Mouse (Mus musculus) heart, embryonic 10.5 days (tissue): ENCODE measurements around the gene Cenpt. TPM values are rescaled to one million over a fixed set of nuclear protein-coding genes. Genes with fewer than 3 reads are reported as not detected.

Experiments
- DNase-seq: peaks from one replicate; pipeline ENCODE4 v3.0.0-alpha.2; 2017; ENCODE audit warnings: low spot score
- H3K27ac ChIP-seq: fragments of 300-500 bp; sonication (generic); 2 replicates; pipeline ENCODE4 v1.5.1; 2016; ENCODE audit warnings: mild to moderate bottlenecking
- H3K27me3 ChIP-seq: fragments of 300-500 bp; sonication (generic); 2 replicates; pipeline ENCODE4 v1.6.1; 2016; ENCODE audit warnings: mild to moderate bottlenecking; ENCODE audit not compliant: poor library complexity, insufficient read depth, severe bottlenecking
- H3K36me3 ChIP-seq: fragments of 300-500 bp; sonication (generic); 2 replicates; pipeline ENCODE4 v1.6.1; 2016; ENCODE audit warnings: mild to moderate bottlenecking, moderate library complexity
- H3K4me1 ChIP-seq: fragments of 300-500 bp; sonication (generic); 2 replicates; pipeline ENCODE4 v1.6.1; 2016; ENCODE audit warnings: mild to moderate bottlenecking
- H3K4me3 ChIP-seq: fragments of 300-500 bp; sonication (generic); 2 replicates; pipeline ENCODE4 v1.5.1; 2016; ENCODE audit warnings: mild to moderate bottlenecking, moderate library complexity
- H3K9me3 ChIP-seq: fragments of 300-500 bp; sonication (generic); 2 replicates; pipeline ENCODE4 v1.6.1; 2016; ENCODE audit warnings: mild to moderate bottlenecking, moderate library complexity
- WGBS: fragments of 180-500 bp; shearing (Covaris S2); methylation state at CpG from one replicate; pipeline ENCODE4 v1.1.7; 2016; 5-methylcytosine and 5-hydroxymethylcytosine counted together
- polyA plus RNA-seq: library from polyadenylated mRNA; unstranded; fragments of >200 nt; fragmentation: Nextera tagmentation; extraction: Ambion mirVana; gene quantifications from 2 replicates; pipeline ENCODE4 v1.2.1, GENCODE M21; 2016

Gene Cenpt
- polyA plus RNA-seq, 1 experiment from 2014 or later: 55.2 TPM

DNA sequence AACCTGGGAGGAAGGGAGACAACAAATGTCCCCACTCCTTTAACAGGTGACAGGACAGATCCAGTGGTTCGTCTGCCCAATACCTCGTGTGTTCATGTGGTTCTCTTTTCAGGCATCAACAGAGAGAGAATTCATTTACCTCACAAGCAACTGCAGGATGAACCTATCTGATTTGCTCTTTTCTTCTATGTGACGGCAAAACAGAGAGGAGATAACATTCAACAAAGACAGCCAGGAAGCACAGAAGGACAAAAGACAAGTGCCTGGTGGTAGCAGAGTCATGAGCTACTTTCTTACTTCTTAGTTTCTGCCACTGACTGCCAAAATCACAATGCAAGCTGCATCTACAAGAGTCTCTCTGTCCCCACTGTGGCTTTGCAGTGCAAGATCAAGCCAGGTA lies 41.5 kb downstream of the Cenpt start:
- Histone ChIP-seq H3K36me3 (peaks cover 20% of the 10 kb centered on the region; the same call in 1 of the 2 replicates), H3K27me3 (no peaks in the 10 kb centered on the region), H3K4me1 (peaks cover 12% of the 10 kb centered on the region), H3K9me3 (no peaks in the 10 kb centered on the region), H3K27ac (no peak overlapping the region), H3K4me3 (no peak overlapping the region)
- no peak for DNase-seq
- WGBS: 64% methylated on average over 3 of the region's 3 CpGs

DNA sequence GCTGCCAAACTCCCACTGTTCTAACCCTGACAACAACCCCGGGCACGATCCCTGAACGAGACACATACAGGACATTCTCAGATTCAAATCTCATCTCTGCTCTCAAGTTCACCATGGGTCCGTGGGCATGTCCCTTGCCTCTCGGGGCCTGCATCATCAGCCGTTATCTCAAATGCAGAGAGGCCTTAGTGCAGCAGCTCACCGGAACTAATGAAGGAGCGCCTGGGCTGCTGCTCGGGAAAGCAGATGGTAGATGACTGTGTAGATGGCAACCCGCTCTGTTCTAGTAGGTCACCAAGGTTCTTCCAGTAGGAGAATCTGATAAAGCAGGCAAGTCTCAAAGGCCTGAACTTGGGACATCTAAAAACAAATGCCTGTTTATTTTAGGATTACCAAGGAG lies 42.0 kb downstream of the Cenpt start:
- H3K4me1 ChIP-seq: peaks cover 12% of the 10 kb centered on the region
- DNase-seq: no peak
- no peaks in the 10 kb centered on the region for H3K27me3 ChIP-seq
- no peak overlapping the region for H3K4me3 ChIP-seq
- 73% methylated on average over 10 of the region's 10 CpGs for WGBS
- no peak overlapping the region for H3K27ac ChIP-seq
- H3K9me3 ChIP-seq: no peaks in the 10 kb centered on the region
- peaks cover 20% of the 10 kb centered on the region; the same call in 1 of the 2 replicates for H3K36me3 ChIP-seq

DNA sequence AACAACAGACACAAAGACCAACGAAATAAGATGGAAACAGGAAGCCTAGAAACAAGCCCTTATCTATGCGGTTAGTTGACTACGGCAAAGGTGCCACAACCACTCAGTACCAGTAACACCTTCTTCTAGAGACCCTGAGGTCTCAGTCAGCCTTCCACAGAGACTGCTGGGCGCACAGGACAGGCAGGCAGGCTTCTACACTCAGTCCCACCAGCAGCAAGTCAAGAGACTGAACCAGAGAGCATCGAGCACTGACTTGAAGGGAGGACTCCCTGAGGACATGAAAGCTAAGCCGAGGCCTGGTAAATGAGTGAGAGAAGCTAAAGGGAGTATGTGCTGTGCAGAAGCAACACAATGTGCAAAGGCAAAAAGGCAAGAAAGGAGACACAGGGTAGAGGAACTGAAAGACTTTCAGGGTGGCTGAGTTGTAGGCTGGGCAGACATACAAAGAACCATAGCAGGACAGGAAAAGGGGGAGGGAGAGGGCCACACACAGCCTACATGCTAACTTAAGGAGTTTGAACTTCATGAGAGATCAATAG lies 42.8 kb downstream of the Cenpt start:
- Histone ChIP-seq H3K9me3 (no peaks in the 10 kb centered on the region), H3K4me1 (peaks cover 12% of the 10 kb centered on the region), H3K27ac (peak overlapping the region; percentile 57; the same call in 1 of the 2 replicates), H3K27me3 (no peaks in the 10 kb centered on the region), H3K36me3 (peaks cover 23% of the 10 kb centered on the region; the same call in 1 of the 2 replicates), H3K4me3 (no peak overlapping the region)
- WGBS: 70% methylated on average over 6 of the region's 6 CpGs
- no peak for DNase-seq

DNA sequence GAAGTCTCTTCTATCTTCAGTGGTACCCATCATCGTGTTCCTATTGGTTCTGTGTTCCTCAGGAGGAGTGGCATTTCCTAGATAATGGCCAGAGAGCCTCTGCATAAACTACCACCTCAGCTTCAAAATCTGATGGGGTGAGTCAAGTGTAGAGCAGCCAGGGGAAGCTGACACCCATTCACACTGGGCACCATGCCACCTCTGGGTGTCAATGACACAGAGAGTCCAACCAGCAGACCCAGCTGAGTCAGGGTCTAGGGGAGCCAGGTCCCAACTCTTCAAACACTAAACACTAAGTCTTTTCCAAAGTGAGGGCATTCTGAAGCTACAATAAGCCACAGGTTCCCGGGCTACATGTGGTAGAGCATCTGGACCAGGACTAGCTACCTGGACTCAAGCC lies 44.6 kb downstream of the Cenpt start:
- no peak overlapping the region for H3K27ac ChIP-seq
- DNase-seq: no peak
- H3K4me1 ChIP-seq: peaks cover 12% of the 10 kb centered on the region
- H3K27me3 ChIP-seq: no peaks in the 10 kb centered on the region
- 88% methylated on average over 2 of the region's 2 CpGs for WGBS
- no peaks in the 10 kb centered on the region for H3K9me3 ChIP-seq
- H3K4me3 ChIP-seq: no peak overlapping the region
- peaks cover 30% of the 10 kb centered on the region; the same call in 1 of the 2 replicates for H3K36me3 ChIP-seq

DNA sequence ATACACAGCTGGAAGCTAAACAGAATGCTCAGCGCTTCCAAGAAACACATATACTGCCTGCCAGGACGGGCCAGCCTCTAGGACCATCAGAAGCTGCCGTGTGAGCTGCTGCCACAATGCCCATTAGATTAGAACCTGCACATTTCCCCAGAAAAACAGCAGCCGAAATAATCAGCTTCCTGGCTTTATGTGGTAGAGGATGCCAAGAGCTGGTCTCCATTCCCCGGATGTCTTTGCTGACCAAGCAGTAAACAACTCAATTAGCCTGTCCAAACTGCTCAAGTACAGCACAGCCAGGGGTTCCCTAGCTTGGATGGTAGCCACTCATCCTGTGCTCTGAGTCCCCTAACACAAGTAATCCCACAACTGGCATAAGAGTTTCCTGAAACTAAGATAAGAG lies 45.3 kb downstream of the Cenpt start:
- Histone ChIP-seq H3K27me3 (no peaks in the 10 kb centered on the region), H3K9me3 (no peaks in the 10 kb centered on the region), H3K4me3 (no peak overlapping the region), H3K27ac (no peak overlapping the region), H3K4me1 (peaks cover 12% of the 10 kb centered on the region), H3K36me3 (peaks cover 30% of the 10 kb centered on the region; the same call in 1 of the 2 replicates)
- 84% methylated on average over 5 of the region's 5 CpGs for WGBS
- DNase-seq: no peak

DNA sequence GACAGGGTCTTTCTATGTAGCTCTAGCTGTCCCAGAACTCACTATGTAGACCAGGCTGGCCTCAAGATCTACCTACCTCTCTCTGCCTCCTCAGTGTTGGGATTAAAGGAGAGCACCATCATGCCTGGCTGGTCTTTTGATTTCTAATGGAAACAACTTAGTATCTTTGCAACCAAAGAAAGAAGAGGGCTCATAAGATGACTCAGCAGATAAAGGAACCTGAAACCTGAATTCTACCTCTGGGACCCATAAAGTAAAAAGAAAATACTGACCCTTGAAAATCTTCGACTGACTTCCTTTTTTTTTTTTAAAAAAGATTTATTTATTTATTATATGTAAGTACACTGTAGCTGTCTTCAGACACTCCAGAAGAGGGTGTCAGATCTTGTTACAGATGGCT lies 47.1 kb downstream of the Cenpt start:
- DNase-seq: no peak
- no peak overlapping the region for H3K27ac ChIP-seq
- H3K9me3 ChIP-seq: no peaks in the 10 kb centered on the region
- 85% methylated on average over 1 of the region's 1 CpGs for WGBS
- no peak overlapping the region for H3K4me3 ChIP-seq
- H3K36me3 ChIP-seq: peaks cover 20% of the 10 kb centered on the region; the same call in 1 of the 2 replicates
- no peaks in the 10 kb centered on the region for H3K27me3 ChIP-seq
- peaks cover 7% of the 10 kb centered on the region; the same call in 1 of the 2 replicates for H3K4me1 ChIP-seq

DNA sequence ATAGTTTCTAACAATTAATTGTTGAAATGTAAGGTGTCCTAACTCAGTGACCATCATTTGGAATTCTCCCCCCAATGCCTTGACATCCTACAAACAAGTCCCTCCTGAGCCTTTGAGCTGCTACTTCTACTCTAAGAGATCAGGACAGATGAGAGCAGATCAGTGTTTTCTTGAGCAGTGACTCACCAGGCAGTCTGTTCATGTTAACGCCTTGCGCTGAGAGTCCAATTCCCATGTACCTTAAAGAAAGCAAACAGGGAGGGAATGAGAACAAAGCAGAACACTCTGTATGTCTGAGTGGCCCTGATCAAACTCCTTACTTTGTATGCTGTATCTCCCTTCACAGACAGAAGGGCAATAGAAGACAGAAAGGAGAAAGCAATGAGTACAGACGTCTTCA lies 47.7 kb downstream of the Cenpt start:
- DNase-seq: no peak
- Histone ChIP-seq H3K4me3 (no peak overlapping the region), H3K27me3 (no peaks in the 10 kb centered on the region), H3K4me1 (0 out of 2 replicates have a peak, but pooled peaks cover 5% of the 10 kb centered on the region), H3K9me3 (no peaks in the 10 kb centered on the region), H3K27ac (no peak overlapping the region), H3K36me3 (peaks cover 15% of the 10 kb centered on the region; the same call in 1 of the 2 replicates)
- WGBS: 80% methylated on average over 3 of the region's 3 CpGs

DNA sequence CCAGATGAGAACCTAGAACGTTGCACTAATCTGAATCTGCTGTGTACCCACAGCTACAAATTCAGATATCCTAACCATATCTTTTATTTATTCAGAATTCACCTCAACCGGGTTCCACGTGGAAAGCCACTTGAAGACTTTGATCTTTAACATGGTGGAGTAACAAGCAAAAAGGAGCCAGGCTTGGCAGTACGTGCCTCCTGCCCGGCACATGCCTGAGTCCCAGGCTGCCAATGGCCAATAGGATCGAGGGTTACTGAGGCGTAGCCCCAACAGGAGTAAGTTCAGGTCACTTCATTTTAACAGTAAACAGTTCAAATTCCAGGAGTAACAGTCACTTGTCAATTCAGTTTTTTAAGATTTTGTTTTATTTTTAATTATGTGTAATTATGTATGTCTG lies 48.3 kb downstream of the Cenpt start:
- Histone ChIP-seq H3K4me1 (peaks cover 8% of the 10 kb centered on the region; the same call in 1 of the 2 replicates), H3K27me3 (no peaks in the 10 kb centered on the region), H3K4me3 (no peak overlapping the region), H3K36me3 (peaks cover 13% of the 10 kb centered on the region; the same call in 1 of the 2 replicates), H3K9me3 (no peaks in the 10 kb centered on the region), H3K27ac (no peak overlapping the region)
- no peak for DNase-seq
- WGBS: 90% methylated on average over 7 of the region's 7 CpGs

DNA sequence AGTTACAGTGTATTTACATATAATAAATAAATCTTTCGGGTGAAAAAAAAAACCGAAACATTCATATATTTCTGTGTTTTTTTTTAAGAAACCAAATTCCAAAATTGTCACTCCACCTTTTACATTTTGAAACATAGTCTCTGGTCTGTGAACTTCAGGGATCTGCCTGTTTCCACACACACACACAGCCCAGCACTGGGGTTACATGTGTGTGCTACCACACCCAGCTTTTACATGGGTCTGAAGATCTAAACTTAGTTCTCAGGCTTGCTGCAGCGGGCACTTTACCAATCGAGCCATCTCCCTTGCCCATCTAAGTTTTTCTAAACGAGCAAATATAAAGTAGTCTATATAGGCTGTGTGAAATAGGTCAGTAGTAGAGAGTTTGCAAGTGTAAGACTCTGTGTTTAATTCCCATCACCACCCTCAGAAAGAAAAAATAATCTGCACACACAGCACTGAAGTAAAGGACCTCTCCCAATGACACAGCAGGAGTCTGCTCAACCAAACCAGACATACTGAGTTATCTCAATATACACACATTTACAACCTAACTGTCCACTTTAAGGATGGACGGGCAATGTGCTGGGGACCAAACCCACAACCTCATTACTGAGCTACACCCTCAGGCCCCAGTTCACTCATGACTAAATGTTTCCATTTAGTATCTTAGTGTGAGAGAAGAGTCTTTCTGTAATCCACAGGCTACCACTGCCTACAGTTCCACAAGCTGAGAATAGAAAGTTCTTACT lies 51.7 kb downstream of the Cenpt start:
- Histone ChIP-seq H3K4me3 (no peak overlapping the region), H3K36me3 (peaks cover 10% of the 10 kb centered on the region; the same call in 1 of the 2 replicates), H3K9me3 (no peaks in the 10 kb centered on the region), H3K27me3 (no peaks in the 10 kb centered on the region), H3K27ac (peak overlapping the region; percentile 72), H3K4me1 (peaks cover 22% of the 10 kb centered on the region)
- WGBS: 78% methylated on average over 6 of the region's 6 CpGs
- DNase-seq: peak; percentile 81

DNA sequence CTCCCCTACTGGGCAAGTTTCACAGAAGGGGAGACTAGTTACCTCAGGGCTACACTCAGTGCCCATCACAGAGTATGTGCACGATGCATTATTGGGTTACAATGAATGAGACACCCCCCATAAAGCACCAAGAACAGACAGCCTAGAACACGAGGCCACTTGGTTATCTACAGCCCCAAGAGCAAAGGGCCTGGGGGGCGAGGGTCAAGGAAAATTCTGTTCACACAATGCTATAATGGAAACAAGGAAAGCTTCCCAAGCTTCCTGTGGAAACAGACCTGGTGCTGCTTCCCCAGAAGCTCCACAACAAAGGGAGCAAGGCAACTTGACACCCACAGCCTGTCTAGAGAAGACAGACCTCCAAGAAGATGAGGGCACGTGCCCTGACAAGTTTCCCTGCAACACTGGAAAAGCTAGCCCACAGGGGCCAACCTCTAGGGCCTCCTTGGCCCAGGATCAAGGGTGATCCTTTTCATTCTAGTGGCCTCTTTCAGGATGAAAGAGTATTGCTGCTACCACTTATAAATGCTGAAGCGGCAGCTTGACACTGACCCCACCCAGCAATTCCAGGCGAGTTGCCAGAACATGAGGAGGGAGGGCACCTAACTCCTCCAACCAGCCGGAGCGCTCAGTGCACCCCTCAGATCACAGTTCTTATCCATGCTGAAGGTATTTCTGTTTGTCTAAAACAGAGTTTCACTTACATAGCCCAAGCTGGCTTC lies 53.8 kb downstream of the Cenpt start:
- no peaks in the 10 kb centered on the region for H3K27me3 ChIP-seq
- H3K4me3 ChIP-seq: no peak overlapping the region
- H3K9me3 ChIP-seq: no peaks in the 10 kb centered on the region
- WGBS: 43% methylated on average over 8 of the region's 8 CpGs
- peak overlapping the region; percentile 77 for H3K27ac ChIP-seq
- peaks cover 27% of the 10 kb centered on the region for H3K4me1 ChIP-seq
- DNase-seq: peak; percentile 89
- 0 out of 2 replicates have a peak, but pooled peaks cover 3% of the 10 kb centered on the region for H3K36me3 ChIP-seq

DNA sequence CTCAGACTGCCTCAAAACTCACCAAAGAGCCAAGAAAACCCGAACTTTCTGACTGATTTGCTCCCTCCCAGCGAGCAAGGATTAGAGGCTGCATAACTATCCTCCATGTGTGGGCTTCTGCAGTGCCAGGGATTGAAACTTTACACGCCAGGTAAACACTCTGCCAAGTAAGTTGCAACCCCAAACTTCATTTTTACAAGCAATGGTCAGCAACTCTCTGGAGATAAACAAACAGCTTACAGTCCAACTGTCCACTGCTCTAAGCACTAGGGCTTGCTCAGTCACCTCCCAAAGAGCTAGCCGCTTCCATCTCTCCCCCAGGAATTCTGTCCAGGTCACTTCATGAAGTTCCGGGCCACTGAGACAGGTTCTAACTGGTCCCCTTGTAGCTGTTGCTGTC lies 54.7 kb downstream of the Cenpt start:
- Histone ChIP-seq H3K4me3 (no peak overlapping the region), H3K36me3 (0 out of 2 replicates have a peak, but pooled peaks cover 3% of the 10 kb centered on the region), H3K4me1 (peaks cover 29% of the 10 kb centered on the region), H3K9me3 (no peaks in the 10 kb centered on the region), H3K27ac (peak overlapping the region; percentile 77; the same call in 1 of the 2 replicates), H3K27me3 (no peaks in the 10 kb centered on the region)
- DNase-seq: no peak
- WGBS: 90% methylated on average over 5 of the region's 5 CpGs

DNA sequence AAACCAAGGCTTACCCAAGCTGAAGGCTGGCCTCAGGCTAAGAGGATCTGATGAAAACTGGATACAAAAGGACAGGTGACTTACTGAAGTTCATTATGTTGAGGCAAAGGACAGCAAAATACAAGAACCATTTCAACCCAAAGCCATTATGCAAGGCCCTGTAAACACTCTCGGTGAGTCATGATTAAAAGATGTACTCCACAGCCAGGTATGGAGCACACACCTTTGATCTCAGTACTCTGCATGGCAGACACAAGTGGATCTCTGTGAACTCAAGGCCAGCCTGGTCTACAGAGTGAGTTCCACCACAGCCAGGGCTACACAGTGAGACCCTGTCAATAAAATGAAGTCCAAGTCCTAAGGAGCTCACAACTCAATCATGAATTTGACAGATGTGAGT lies 57.3 kb downstream of the Cenpt start:
- Histone ChIP-seq H3K36me3 (0 out of 2 replicates have a peak, but pooled peaks cover 3% of the 10 kb centered on the region), H3K4me3 (no peak overlapping the region), H3K27me3 (no peaks in the 10 kb centered on the region), H3K27ac (no peak overlapping the region), H3K4me1 (peaks cover 25% of the 10 kb centered on the region), H3K9me3 (no peaks in the 10 kb centered on the region)
- no peak for DNase-seq
- 97% methylated on average over 1 of the region's 1 CpGs for WGBS
